Mouse (Mus musculus): ENCODE results near the gene Gtsf1. TPM values are rescaled to one million over a fixed set of nuclear protein-coding genes. Genes with fewer than 3 reads are reported as not detected.

The Gtsf1 gene
- polyA plus RNA-seq, 1 experiment from 2014 or later, result not detected

GRCm38 (mm10) chr15:103359869-103360602, 70.2 kb downstream of the Gtsf1 start:
- H3K4me2 ChIP-seq (ENCODE audit: low read length), result no peak overlapping the region
- DNase-seq (ENCODE audit: low spot score) (no peak), ATAC-seq (replicated peaks; ENCODE audit: low FRiP score, low read depth) (no peak)
- no peak for TF ChIP-seq CTCF (IDR thresholded peaks at IDR 0.05; ENCODE audit: low read depth)
- 0 out of 2 replicates have a peak, but pooled peaks cover 2% of the 10 kb centered on the region for H3K4me1 ChIP-seq (replicated peaks; ENCODE audit: insufficient read depth, low read length)
- no peak overlapping the region for H3K4me3 ChIP-seq (replicated peaks; ENCODE audit: low read depth, low read length)
- no peak overlapping the region for H3K27ac ChIP-seq
- H3K36me3 ChIP-seq (ENCODE audit: insufficient read depth, low read length), result peaks cover 21% of the 10 kb centered on the region
- no peaks in the 10 kb centered on the region for H3K27me3 ChIP-seq (ENCODE audit: insufficient read depth, low read length)
- no peaks in the 10 kb centered on the region for H3K9me3 ChIP-seq (replicated peaks; ENCODE audit: low read length)
- WGBS, result 91% methylated on average over 5 of the region's 5 CpGs
- H3K9ac ChIP-seq (ENCODE audit: low read depth, low read length), result no peak overlapping the region

GRCm38 (mm10) chr15:103359122-103359510, 71.2 kb downstream of the Gtsf1 start:
- 53% methylated on average over 1 of the region's 1 CpGs for WGBS
- Histone ChIP-seq H3K9ac (ENCODE audit: low read depth, low read length) (no peak overlapping the region), H3K4me3 (replicated peaks; ENCODE audit: low read depth, low read length) (no peak overlapping the region), H3K4me2 (ENCODE audit: low read length) (no peak overlapping the region), H3K27me3 (ENCODE audit: insufficient read depth, low read length) (no peaks in the 10 kb centered on the region), H3K4me1 (replicated peaks; ENCODE audit: insufficient read depth, low read length) (no peaks in the 10 kb centered on the region), H3K27ac (no peak overlapping the region), H3K9me3 (replicated peaks; ENCODE audit: low read length) (no peaks in the 10 kb centered on the region), H3K36me3 (ENCODE audit: insufficient read depth, low read length) (peaks cover 26% of the 10 kb centered on the region)
- DNase-seq (ENCODE audit: low spot score), result no peak
- no peak for TF ChIP-seq CTCF (IDR thresholded peaks at IDR 0.05; ENCODE audit: low read depth)
- ATAC-seq (replicated peaks; ENCODE audit: low FRiP score, low read depth), result no peak

- H3K36me3 ChIP-seq (ENCODE audit: insufficient read depth, low read length), result peaks cover 26% of the 10 kb centered on the region
Observed at GRCm38 (mm10) chr15:103358278-103359121, 71.8 kb downstream of the Gtsf1 start.

DNA sequence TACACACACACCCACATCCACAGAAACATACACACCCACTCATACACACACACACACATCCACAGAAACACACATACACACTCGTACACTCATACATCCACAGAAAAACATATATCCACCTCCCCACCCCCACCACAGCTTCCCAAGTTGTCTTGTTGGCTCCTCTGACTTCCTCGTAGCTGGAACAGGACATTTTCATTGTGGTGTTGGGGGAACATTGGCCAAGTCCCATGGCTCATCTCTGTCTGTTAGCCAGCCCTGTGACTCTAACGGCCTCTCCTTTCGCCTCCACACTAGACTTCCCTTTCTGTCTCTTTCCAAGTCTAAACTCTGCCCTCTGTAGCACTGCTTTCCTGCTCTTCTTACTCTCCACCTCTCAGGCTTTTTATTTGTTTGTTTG, 72.5 kb downstream of the Gtsf1 start:
- DNase-seq (ENCODE audit: low spot score), result no peak
- no peak overlapping the region for H3K9ac ChIP-seq (ENCODE audit: low read depth, low read length)
- ATAC-seq (replicated peaks; ENCODE audit: low FRiP score, low read depth), result no peak
- no peak overlapping the region for H3K27ac ChIP-seq
- H3K9me3 ChIP-seq (replicated peaks; ENCODE audit: low read length), result no peaks in the 10 kb centered on the region
- H3K27me3 ChIP-seq (ENCODE audit: insufficient read depth, low read length), result no peaks in the 10 kb centered on the region
- peaks cover 26% of the 10 kb centered on the region for H3K36me3 ChIP-seq (ENCODE audit: insufficient read depth, low read length)
- 77% methylated on average over 4 of the region's 4 CpGs for WGBS
- no peak for TF ChIP-seq CTCF (IDR thresholded peaks at IDR 0.05; ENCODE audit: low read depth)
- no peaks in the 10 kb centered on the region for H3K4me1 ChIP-seq (replicated peaks; ENCODE audit: insufficient read depth, low read length)
- H3K4me2 ChIP-seq (ENCODE audit: low read length), result no peak overlapping the region
- no peak overlapping the region for H3K4me3 ChIP-seq (replicated peaks; ENCODE audit: low read depth, low read length)

More at GRCm38 (mm10) chr15:103358278-103359121, 71.8 kb downstream of the Gtsf1 start:
- no peak overlapping the region for H3K9ac ChIP-seq (ENCODE audit: low read depth, low read length)
- H3K4me2 ChIP-seq (ENCODE audit: low read length), result no peak overlapping the region
- H3K27ac ChIP-seq, result no peak overlapping the region
- no peaks in the 10 kb centered on the region for H3K4me1 ChIP-seq (replicated peaks; ENCODE audit: insufficient read depth, low read length)
- ATAC-seq (replicated peaks; ENCODE audit: low FRiP score, low read depth) (peak; percentile 49), DNase-seq (ENCODE audit: low spot score) (peak; percentile 44)
- H3K27me3 ChIP-seq (ENCODE audit: insufficient read depth, low read length), result no peaks in the 10 kb centered on the region
- 27% methylated on average over 4 of the region's 4 CpGs for WGBS
- no peaks in the 10 kb centered on the region for H3K9me3 ChIP-seq (replicated peaks; ENCODE audit: low read length)
- TF ChIP-seq CTCF (IDR thresholded peaks at IDR 0.05; ENCODE audit: low read depth), result peak; percentile 12; the same call in 1 of the 2 replicates
- H3K4me3 ChIP-seq (replicated peaks; ENCODE audit: low read depth, low read length), result no peak overlapping the region

- no peak for ATAC-seq (replicated peaks; ENCODE audit: low FRiP score, low read depth)
- no peak overlapping the region for H3K4me2 ChIP-seq (ENCODE audit: low read length)
Observed at GRCm38 (mm10) chr15:103356130-103356529, 74.1 kb downstream of the Gtsf1 start.

DNA sequence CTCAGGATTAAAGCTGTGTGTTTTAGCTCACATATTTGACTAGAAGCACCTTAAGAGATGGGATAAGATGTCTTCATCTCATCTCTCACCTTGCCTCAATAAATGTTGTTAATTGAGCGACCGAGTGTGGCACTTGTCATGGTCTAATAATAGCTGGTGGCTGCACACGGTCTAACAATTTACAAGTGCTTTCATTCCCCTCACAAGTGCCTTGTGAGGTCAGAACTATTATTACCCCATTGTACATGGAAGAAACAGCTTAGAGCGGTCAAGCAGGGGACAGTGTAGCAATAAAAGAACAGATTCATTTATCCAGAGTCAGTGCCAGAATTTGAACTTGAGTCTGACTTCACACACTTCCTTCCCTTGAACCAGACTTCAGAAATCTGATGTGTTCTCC, 74.8 kb downstream of the Gtsf1 start:
- ATAC-seq (replicated peaks; ENCODE audit: low FRiP score, low read depth), result no peak
- H3K36me3 ChIP-seq (ENCODE audit: insufficient read depth, low read length), result peaks cover 40% of the 10 kb centered on the region
- 63% methylated on average over 4 of the region's 4 CpGs for whole genome bisulfite sequencing

More at GRCm38 (mm10) chr15:103356130-103356529, 74.1 kb downstream of the Gtsf1 start:
- Histone ChIP-seq H3K4me3 (replicated peaks; ENCODE audit: low read depth, low read length) (no peak overlapping the region), H3K9me3 (replicated peaks; ENCODE audit: low read length) (no peaks in the 10 kb centered on the region), H3K36me3 (ENCODE audit: insufficient read depth, low read length) (peaks cover 33% of the 10 kb centered on the region), H3K27ac (no peak overlapping the region), H3K4me1 (replicated peaks; ENCODE audit: insufficient read depth, low read length) (no peaks in the 10 kb centered on the region), H3K9ac (ENCODE audit: low read depth, low read length) (0 out of 2 replicates have a peak overlapping the region, but pooled peaks have one; percentile 1), H3K27me3 (ENCODE audit: insufficient read depth, low read length) (no peaks in the 10 kb centered on the region)
- no peak for DNase-seq (ENCODE audit: low spot score)
- no peak for TF ChIP-seq CTCF (IDR thresholded peaks at IDR 0.05; ENCODE audit: low read depth)
- whole genome bisulfite sequencing, result 60% methylated on average over 4 of the region's 4 CpGs

More for the DNA sequence above, 74.8 kb downstream of the Gtsf1 start:
- no peak for DNase-seq (ENCODE audit: low spot score)
- no peaks in the 10 kb centered on the region for H3K9me3 ChIP-seq (replicated peaks; ENCODE audit: low read length)
- H3K4me2 ChIP-seq (ENCODE audit: low read length), result no peak overlapping the region
- no peaks in the 10 kb centered on the region for H3K4me1 ChIP-seq (replicated peaks; ENCODE audit: insufficient read depth, low read length)
- H3K27ac ChIP-seq, result no peak overlapping the region
- H3K4me3 ChIP-seq (replicated peaks; ENCODE audit: low read depth, low read length), result no peak overlapping the region
- TF ChIP-seq CTCF (IDR thresholded peaks at IDR 0.05; ENCODE audit: low read depth), result no peak
- no peaks in the 10 kb centered on the region for H3K27me3 ChIP-seq (ENCODE audit: insufficient read depth, low read length)
- no peak overlapping the region for H3K9ac ChIP-seq (ENCODE audit: low read depth, low read length)

Data from kidney, postnatal 0 days (tissue).